Mouse (Mus musculus): ENCODE results near the gene Sirpa.

Gene Sirpa

GRCm38 (mm10) chr2:129592459-129593140, at the start of gene Sirpa:
Sirpa (plus strand) TSS chr2:129592835.
- H3K27me3 ChIP-seq (ENCODE audit: control insufficient read depth, insufficient read depth, low read length, poor library complexity, severe bottlenecking), result no peaks in the 10 kb centered on the region
- DNase-seq (ENCODE audit: low read depth, low spot score), result peak; percentile 36
- H3K36me3 ChIP-seq (ENCODE audit: control insufficient read depth, insufficient read depth, low read length, poor library complexity, severe bottlenecking), result no peaks in the 10 kb centered on the region

GRCm38 (mm10) chr2:129544448-129544847, 48.2 kb upstream of the Sirpa start:
- DNase-seq (ENCODE audit: low read depth, low spot score), result no peak
- Histone ChIP-seq H3K36me3 (ENCODE audit: control insufficient read depth, insufficient read depth, low read length, poor library complexity, severe bottlenecking) (no peaks in the 10 kb centered on the region), H3K27me3 (ENCODE audit: control insufficient read depth, insufficient read depth, low read length, poor library complexity, severe bottlenecking) (no peaks in the 10 kb centered on the region)

GRCm38 (mm10) chr2:129544919-129545318, 47.7 kb upstream of the Sirpa start:
- Histone ChIP-seq H3K27me3 (ENCODE audit: control insufficient read depth, insufficient read depth, low read length, poor library complexity, severe bottlenecking) (no peaks in the 10 kb centered on the region), H3K36me3 (ENCODE audit: control insufficient read depth, insufficient read depth, low read length, poor library complexity, severe bottlenecking) (no peaks in the 10 kb centered on the region)
- no peak for DNase-seq (ENCODE audit: low read depth, low spot score)

- no peaks in the 10 kb centered on the region for H3K36me3 ChIP-seq (ENCODE audit: control insufficient read depth, insufficient read depth, low read length, poor library complexity, severe bottlenecking)
- no peak for DNase-seq (ENCODE audit: low read depth, low spot score)
- H3K27me3 ChIP-seq (ENCODE audit: control insufficient read depth, insufficient read depth, low read length, poor library complexity, severe bottlenecking), result no peaks in the 10 kb centered on the region
Measured at GRCm38 (mm10) chr2:129545596-129545995, 47.0 kb upstream of the Sirpa start.

GRCm38 (mm10) chr2:129546772-129547171, 45.9 kb upstream of the Sirpa start:
- no peaks in the 10 kb centered on the region for H3K36me3 ChIP-seq (ENCODE audit: control insufficient read depth, insufficient read depth, low read length, poor library complexity, severe bottlenecking)
- H3K27me3 ChIP-seq (ENCODE audit: control insufficient read depth, insufficient read depth, low read length, poor library complexity, severe bottlenecking), result no peaks in the 10 kb centered on the region
- DNase-seq (ENCODE audit: low read depth, low spot score), result peak; percentile 10

GRCm38 (mm10) chr2:129549537-129550135, 43.0 kb upstream of the Sirpa start:
- no peaks in the 10 kb centered on the region for H3K27me3 ChIP-seq (ENCODE audit: control insufficient read depth, insufficient read depth, low read length, poor library complexity, severe bottlenecking)
- H3K36me3 ChIP-seq (ENCODE audit: control insufficient read depth, insufficient read depth, low read length, poor library complexity, severe bottlenecking), result no peaks in the 10 kb centered on the region
- DNase-seq (ENCODE audit: low read depth, low spot score), result peak; percentile 7

- H3K36me3 ChIP-seq (ENCODE audit: control insufficient read depth, insufficient read depth, low read length, poor library complexity, severe bottlenecking), result no peaks in the 10 kb centered on the region
Measured at GRCm38 (mm10) chr2:129550781-129551180, 41.9 kb upstream of the Sirpa start.

GRCm38 (mm10) chr2:129556081-129556480, 36.6 kb upstream of the Sirpa start:
- Histone ChIP-seq H3K27me3 (ENCODE audit: control insufficient read depth, insufficient read depth, low read length, poor library complexity, severe bottlenecking) (no peaks in the 10 kb centered on the region), H3K36me3 (ENCODE audit: control insufficient read depth, insufficient read depth, low read length, poor library complexity, severe bottlenecking) (no peaks in the 10 kb centered on the region)
- no peak for DNase-seq (ENCODE audit: low read depth, low spot score)

More at GRCm38 (mm10) chr2:129550781-129551180, 41.9 kb upstream of the Sirpa start:
- no peak for DNase-seq (ENCODE audit: low read depth, low spot score)
- H3K27me3 ChIP-seq (ENCODE audit: control insufficient read depth, insufficient read depth, low read length, poor library complexity, severe bottlenecking), result no peaks in the 10 kb centered on the region

GRCm38 (mm10) chr2:129558008-129558874, 34.4 kb upstream of the Sirpa start:
- Histone ChIP-seq H3K36me3 (ENCODE audit: control insufficient read depth, insufficient read depth, low read length, poor library complexity, severe bottlenecking) (no peaks in the 10 kb centered on the region), H3K27me3 (ENCODE audit: control insufficient read depth, insufficient read depth, low read length, poor library complexity, severe bottlenecking) (no peaks in the 10 kb centered on the region)
- no peak for DNase-seq (ENCODE audit: low read depth, low spot score)

GRCm38 (mm10) chr2:129558875-129559219, 33.8 kb upstream of the Sirpa start:
- Histone ChIP-seq H3K36me3 (ENCODE audit: control insufficient read depth, insufficient read depth, low read length, poor library complexity, severe bottlenecking) (no peaks in the 10 kb centered on the region), H3K27me3 (ENCODE audit: control insufficient read depth, insufficient read depth, low read length, poor library complexity, severe bottlenecking) (no peaks in the 10 kb centered on the region)
- no peak for DNase-seq (ENCODE audit: low read depth, low spot score)

- H3K27me3 ChIP-seq (ENCODE audit: control insufficient read depth, insufficient read depth, low read length, poor library complexity, severe bottlenecking), result no peaks in the 10 kb centered on the region
- H3K36me3 ChIP-seq (ENCODE audit: control insufficient read depth, insufficient read depth, low read length, poor library complexity, severe bottlenecking), result no peaks in the 10 kb centered on the region
- DNase-seq (ENCODE audit: low read depth, low spot score), result no peak
Measured at GRCm38 (mm10) chr2:129561796-129562195, 30.8 kb upstream of the Sirpa start.

GRCm38 (mm10) chr2:129563944-129564709, 28.5 kb upstream of the Sirpa start:
- Histone ChIP-seq H3K27me3 (ENCODE audit: control insufficient read depth, insufficient read depth, low read length, poor library complexity, severe bottlenecking) (no peaks in the 10 kb centered on the region), H3K36me3 (ENCODE audit: control insufficient read depth, insufficient read depth, low read length, poor library complexity, severe bottlenecking) (no peaks in the 10 kb centered on the region)
- no peak for DNase-seq (ENCODE audit: low read depth, low spot score)

- Histone ChIP-seq H3K27me3 (ENCODE audit: control insufficient read depth, insufficient read depth, low read length, poor library complexity, severe bottlenecking) (no peaks in the 10 kb centered on the region), H3K36me3 (ENCODE audit: control insufficient read depth, insufficient read depth, low read length, poor library complexity, severe bottlenecking) (no peaks in the 10 kb centered on the region)
- no peak for DNase-seq (ENCODE audit: low read depth, low spot score)
Measured at GRCm38 (mm10) chr2:129569120-129569519, 23.5 kb upstream of the Sirpa start.

- DNase-seq (ENCODE audit: low read depth, low spot score), result no peak
- no peaks in the 10 kb centered on the region for H3K36me3 ChIP-seq (ENCODE audit: control insufficient read depth, insufficient read depth, low read length, poor library complexity, severe bottlenecking)
Measured at GRCm38 (mm10) chr2:129569556-129569955, 23.1 kb upstream of the Sirpa start.

More at GRCm38 (mm10) chr2:129569556-129569955, 23.1 kb upstream of the Sirpa start:
- H3K27me3 ChIP-seq (ENCODE audit: control insufficient read depth, insufficient read depth, low read length, poor library complexity, severe bottlenecking), result no peaks in the 10 kb centered on the region
